Mouse (Mus musculus) testis, postnatal 10 days (tissue): Measurements from ENCODE around the gene Senp8.
"Not testable (repeated sequence)": the region's sequence is repeated elsewhere in the genome, so short reads cannot be mapped to it uniquely, and the experiment has no call there.

Experiments used
- DNase-seq: peaks from one replicate; pipeline ENCODE4 v3.0.0; 2021; ENCODE audit warnings: low spot score

Senp8 gene

GRCm38 (mm10) chr9:59750267-59751065 is at the start of gene Senp8, which contains the start of gene Myo9a:
Gene Senp8 (minus strand): TSS chr9:59750710.
Gene Myo9a (plus strand): TSS chr9:59750896.
- peak; percentile 100 for DNase-seq

- DNase-seq: not testable (repeated sequence)
Observed at GRCm38 (mm10) chr9:59766966-59767461, 16.5 kb upstream of the Senp8 start.

- no peak for DNase-seq
Observed at GRCm38 (mm10) chr9:59760515-59760914, 10.0 kb upstream of the Senp8 start.

GRCm38 (mm10) chr9:59757016-59757415 is 6.5 kb upstream of the Senp8 start:
- not testable (repeated sequence) for DNase-seq

GRCm38 (mm10) chr9:59755199-59755598 is 4.7 kb upstream of the Senp8 start:
- DNase-seq: no peak

GRCm38 (mm10) chr9:59751966-59752365 is 1.5 kb upstream of the Senp8 start:
- no peak for DNase-seq

- DNase-seq: peak; percentile 88
Observed at GRCm38 (mm10) chr9:59751066-59751581, 614 bp upstream of the Senp8 start.

GRCm38 (mm10) chr9:59749581-59750265 is 787 bp downstream of the Senp8 start:
- DNase-seq: no peak

GRCm38 (mm10) chr9:59748969-59749368 is 1.5 kb downstream of the Senp8 start:
- peak; percentile 83 for DNase-seq

- no peak for DNase-seq
Observed at GRCm38 (mm10) chr9:59748387-59748786, 2.1 kb downstream of the Senp8 start.

- no peak for DNase-seq
Observed at GRCm38 (mm10) chr9:59743903-59744302, 6.6 kb downstream of the Senp8 start.

GRCm38 (mm10) chr9:59740593-59740992 is 9.9 kb downstream of the Senp8 start:
- no peak for DNase-seq

- no peak for DNase-seq
Observed at GRCm38 (mm10) chr9:59735394-59735793, 15.1 kb downstream of the Senp8 start.

- no peak for DNase-seq
Observed at GRCm38 (mm10) chr9:59733075-59733474, 17.4 kb downstream of the Senp8 start.

- no peak for DNase-seq
Observed at GRCm38 (mm10) chr9:59731136-59731535, 19.4 kb downstream of the Senp8 start.

- DNase-seq: no peak
Observed at GRCm38 (mm10) chr9:59727569-59728286, 22.8 kb downstream of the Senp8 start.

GRCm38 (mm10) chr9:59725515-59725914 is 25.0 kb downstream of the Senp8 start:
- DNase-seq: no peak

- peak; percentile 71 for DNase-seq
Observed at GRCm38 (mm10) chr9:59723791-59724442, 26.6 kb downstream of the Senp8 start.

GRCm38 (mm10) chr9:59723096-59723657 is 27.3 kb downstream of the Senp8 start:
- peak; percentile 67 for DNase-seq

GRCm38 (mm10) chr9:59721144-59721543 is 29.4 kb downstream of the Senp8 start:
- DNase-seq: no peak

- no peak for DNase-seq
Observed at GRCm38 (mm10) chr9:59718237-59718636, 32.3 kb downstream of the Senp8 start.
